Mouse (Mus musculus) spleen, postnatal 4 days (tissue): ENCODE measurements around the gene Defb25.
"Not testable (repeated sequence)": the region's sequence is repeated elsewhere in the genome, so short reads cannot be mapped to it uniquely, and the experiment has no call there.

Source experiments
- DNase-seq, 2 experiments: peaks; one replicate each; pipeline ENCODE4 v3.0.0; 2022; ENCODE audit warnings: low spot score in 2 of 2

The Defb25 gene

GRCm38 (mm10) chr2:152622953-152623352 lies at the start of gene Defb25:
Defb25 (minus strand) TSS chr2:152623053.
- no peak for DNase-seq

GRCm38 (mm10) chr2:152672166-152672565 lies 49.3 kb upstream of the Defb25 start:
- no peak for DNase-seq

- DNase-seq, result peak in 1 of 2 experiments; percentile 51
These were observed 48.8 kb upstream of the Defb25 start for GRCm38 (mm10) chr2:152671642-152671999.

DNA sequence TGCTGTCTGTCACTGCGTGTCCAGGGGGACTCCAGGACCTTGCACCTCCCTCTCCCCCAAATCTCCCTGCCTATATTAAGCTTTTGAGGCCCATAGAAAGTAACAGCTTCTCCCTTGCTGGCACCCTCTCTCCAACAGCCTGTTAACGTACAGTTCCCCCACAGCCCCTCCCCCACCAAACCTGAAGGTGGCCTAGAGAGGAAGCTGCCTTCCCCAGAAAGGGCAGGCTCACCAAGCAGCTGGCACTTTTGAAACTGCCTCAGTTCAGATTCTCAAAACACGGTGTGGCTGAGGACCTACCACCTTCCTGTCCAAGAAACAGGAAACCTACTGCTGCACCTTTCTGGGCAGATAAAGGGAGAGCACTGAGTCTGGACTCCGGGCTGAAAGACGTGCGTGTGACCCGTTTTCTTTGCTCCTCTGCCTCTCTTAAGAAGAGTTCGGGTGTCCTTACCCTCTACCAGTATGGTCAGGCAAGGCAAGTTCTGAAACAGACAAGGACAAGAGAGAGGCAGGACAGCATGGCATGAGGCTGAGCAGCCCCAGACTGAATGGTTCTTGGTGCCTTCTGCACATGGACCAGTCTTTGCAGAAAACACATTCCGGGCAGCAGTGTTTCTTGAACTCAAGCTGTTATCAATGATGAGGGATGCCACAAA lies 48.3 kb upstream of the Defb25 start:
- peak; percentile 70 to 84 for DNase-seq

DNA sequence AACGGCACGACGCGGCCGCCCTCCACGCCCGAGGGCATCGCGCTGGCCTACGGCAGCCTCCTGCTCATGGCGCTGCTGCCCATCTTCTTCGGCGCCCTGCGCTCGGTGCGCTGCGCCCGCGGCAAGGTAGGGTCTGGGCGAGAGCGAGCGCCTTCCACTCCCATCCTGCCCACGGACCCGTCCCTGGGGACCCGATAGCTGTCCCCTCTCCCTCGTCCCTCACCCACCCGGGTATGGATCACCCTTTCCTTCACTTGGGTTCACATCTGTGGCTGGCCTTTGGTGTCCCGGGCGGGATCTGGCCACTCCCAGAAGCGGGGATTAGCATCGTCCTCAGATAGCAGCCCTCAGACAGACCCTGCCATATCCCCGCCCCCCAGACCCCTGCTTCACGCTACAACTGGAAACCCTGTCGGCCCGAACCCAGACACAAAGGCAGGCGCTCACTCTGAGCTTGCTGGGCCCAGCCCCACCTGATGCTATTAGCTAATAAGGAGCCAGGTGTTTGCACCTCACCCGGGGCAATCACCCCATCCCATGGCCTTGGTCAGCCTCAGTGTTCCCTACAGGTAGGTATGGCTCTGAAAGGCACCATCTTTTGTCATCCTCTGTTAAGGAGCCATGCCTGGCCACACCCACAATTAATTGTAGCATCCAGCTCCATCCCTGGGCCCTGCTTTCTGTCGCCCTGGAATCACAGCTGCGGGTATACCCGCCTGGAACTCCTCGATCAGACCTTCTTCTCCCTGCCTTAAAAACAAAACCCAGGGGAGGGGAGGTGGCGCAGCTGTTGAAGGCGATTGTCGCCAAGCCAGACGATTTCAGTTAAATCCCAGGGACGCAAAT lies 47.0 kb upstream of the Defb25 start:
- DNase-seq, result peak in 1 of 2 experiments; percentile 20

DNA sequence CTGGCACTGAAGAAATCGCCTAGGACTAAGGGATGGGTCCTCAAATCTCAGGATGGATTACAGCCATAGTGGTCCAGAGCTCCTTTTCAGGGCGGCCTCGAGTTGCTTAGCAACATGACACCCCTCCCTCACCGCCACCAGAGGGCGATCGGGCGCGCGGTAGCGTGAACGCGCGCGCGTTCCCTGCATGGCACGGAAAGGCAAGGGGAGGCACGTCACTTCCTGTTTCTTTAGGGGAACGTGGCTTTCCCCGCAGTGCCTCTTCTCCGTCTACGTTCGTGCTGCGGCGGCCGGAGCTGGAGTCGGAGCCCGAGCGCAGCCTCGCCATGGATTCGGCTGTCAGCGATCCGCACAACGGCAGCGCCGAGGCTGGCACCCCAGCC lies 46.4 kb upstream of the Defb25 start, which contains the start of gene H13:
H13 (plus strand) TSS at position 206 of the 383 bp plus-strand sequence.
- peak; percentile 87 to 96 for DNase-seq

DNA sequence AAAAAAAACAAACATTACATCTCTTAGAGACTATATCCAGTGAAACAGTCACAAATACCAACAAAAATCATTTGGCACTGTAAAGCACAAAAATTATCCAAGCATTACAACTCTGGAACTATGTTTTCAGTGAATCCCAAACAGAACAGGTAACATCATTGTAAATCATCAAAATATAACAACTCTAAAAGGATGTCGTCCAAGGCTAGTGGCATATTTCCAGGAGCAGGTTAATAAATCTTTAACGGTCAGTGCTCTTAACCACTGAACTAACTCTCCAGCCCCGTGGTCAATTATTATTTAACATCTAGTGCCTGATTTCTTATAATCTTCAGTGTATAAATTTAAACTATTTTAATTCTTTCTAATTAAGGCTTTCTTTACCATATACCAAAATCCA lies 43.3 kb upstream of the Defb25 start:
- not testable (repeated sequence) for DNase-seq

DNA sequence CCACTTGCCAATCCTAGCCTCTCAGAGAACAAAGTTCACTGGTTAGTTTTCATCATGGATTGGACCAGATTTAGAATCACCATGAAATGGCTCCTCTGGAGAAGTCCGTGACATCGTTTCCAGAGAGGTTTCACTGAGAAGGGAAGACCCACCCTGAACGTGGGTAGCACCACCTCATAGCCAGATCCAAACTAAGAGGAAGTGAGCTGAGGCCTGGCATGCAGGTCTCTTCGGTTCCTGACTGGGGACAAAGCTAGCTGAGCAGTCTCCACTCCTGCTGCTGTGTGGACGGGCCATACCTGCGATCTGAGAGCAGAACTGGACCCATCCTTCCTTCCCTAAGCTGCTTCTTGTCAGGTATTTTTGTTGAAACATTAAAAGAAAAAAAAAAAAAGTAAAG lies 38.3 kb upstream of the Defb25 start:
- no peak for DNase-seq

- DNase-seq, result no peak
These were observed 34.5 kb upstream of the Defb25 start for GRCm38 (mm10) chr2:152657398-152657797.

DNA sequence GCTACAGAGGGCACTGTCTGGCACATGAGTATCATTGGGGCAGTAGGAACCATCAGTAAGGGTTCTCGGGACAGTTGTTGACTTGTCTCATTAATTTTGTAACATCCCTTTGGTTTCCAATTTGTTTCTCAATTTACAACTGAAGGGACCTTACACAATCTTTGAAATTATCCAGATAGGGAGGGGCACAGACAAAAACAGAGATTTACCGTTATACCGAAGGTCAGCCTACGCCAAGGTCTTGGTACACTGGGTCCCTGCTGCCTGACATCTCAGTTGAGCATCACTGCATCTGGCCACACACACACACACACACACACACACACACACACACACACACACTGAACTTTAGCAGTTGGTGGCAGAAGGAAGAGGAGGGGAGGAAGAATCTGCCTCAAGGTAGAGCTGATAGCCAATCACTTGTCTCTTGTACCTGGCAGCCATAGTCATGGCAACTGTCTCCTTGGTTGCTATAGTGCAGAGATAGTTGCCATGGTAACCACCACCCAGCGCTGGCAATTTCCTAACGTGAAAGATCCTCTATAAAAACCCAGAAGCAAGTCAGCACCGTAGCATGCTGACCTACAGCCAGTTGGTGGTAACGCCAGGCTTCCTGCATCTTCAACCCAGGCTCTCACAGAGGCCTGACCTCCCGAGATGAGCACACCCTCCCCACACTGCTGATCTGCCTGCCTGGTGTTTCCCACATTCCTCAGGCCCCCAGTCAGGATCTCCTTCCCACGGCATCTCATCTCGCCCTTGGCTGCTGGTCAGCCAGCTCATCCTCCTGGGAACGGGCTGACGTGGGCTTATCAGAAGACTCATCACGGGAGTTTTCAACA lies 31.2 kb upstream of the Defb25 start:
- DNase-seq, result no peak

DNA sequence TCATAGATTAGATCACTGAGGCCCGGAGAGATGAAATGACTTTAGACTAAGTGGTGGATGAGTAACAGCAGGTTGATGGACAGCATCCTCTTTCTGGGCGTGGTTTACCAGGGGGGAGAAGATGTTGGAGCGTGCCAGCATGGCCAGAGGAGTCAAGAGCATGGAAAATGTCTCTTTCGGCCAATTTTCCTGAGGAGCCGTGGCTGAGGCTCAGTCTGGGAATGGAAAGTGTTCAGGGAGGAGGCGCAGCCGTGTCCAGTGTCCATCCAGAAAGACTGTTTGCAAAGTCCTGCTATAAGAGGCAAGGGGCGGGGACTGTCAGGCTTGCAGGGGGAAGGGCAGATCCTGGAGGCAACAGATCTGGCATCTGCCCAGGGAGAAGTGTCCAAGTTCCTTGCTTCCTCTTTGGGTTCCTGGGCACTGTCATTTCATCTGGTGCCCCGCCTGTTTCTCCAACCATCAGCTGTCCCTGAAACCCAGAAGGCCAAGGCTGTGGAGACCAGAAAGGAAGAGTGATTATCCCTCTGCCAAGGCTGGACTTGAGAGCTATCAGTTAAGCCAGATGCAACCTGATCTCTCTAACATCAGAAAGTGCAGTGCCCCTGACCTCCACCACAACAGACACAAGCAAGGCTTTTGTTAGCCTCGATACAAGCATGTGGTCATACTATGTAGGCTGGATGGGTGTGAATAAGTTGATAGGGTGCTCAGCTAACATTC lies 30.2 kb upstream of the Defb25 start:
- DNase-seq, result no peak

GRCm38 (mm10) chr2:152639406-152640113 lies 16.7 kb upstream of the Defb25 start:
- no peak for DNase-seq

DNA sequence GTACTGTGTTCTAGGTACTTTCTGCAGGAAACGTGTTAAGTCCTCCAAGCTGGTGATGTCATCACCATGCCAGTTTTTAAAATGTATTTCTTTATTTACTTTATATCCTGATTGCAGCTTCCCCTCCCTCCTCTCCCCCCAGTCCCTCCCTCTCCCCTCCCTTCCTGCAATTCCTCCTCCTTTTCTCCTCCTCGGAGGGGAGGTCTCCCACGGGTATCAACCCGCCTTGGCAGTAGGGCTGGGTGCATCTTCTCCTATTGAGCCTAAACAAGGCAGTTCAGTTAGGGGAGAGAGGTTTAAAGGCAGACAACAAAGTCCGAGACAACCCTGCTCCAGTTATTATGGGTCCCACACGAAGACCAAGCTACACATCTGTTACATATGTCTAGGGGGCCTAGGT lies 16.0 kb upstream of the Defb25 start:
- no peak for DNase-seq

- DNase-seq, result no peak
These were observed 14.5 kb upstream of the Defb25 start for GRCm38 (mm10) chr2:152637381-152637780.

- DNase-seq, result no peak
These were observed 14.1 kb upstream of the Defb25 start for GRCm38 (mm10) chr2:152637006-152637322.

DNA sequence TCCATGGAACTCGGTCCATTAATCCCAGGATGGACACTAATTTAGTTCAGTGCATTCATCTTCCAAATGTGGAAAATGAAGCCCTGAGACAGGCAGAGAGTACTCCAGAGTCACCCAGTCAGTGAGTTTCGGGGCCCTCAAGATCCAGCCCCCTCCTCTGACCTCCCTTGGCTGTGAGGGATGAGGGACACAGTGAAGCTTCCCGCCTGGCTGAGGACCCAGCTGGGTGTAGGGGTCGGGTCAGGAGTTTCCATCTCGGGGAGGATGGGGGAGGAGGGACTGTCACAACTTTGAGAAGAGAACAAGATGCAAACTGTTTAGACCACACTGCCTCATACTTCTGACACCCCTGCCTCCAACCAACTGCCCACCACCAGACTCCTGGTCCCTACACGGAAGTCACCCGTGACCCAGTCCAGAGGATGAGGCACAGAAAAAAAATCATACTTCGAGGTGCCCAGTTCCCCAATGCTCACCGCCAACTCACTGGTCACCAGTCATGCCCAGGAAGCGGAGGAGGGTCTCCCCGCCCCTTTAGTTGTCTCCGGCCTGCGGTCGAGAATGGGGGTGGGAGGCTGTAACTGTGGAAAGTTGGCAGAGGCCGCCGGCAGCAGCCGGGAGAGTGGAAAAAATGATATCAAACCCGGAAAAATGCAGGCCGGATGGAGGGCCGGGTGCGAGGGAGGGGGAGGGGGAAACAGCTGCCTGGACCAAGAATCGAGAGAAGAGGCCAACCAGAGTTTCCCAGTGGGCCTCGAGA lies 13.6 kb upstream of the Defb25 start:
- peak in 1 of 2 experiments; percentile 24 for DNase-seq

GRCm38 (mm10) chr2:152634311-152634710 lies 11.5 kb upstream of the Defb25 start:
- DNase-seq, result no peak

DNA sequence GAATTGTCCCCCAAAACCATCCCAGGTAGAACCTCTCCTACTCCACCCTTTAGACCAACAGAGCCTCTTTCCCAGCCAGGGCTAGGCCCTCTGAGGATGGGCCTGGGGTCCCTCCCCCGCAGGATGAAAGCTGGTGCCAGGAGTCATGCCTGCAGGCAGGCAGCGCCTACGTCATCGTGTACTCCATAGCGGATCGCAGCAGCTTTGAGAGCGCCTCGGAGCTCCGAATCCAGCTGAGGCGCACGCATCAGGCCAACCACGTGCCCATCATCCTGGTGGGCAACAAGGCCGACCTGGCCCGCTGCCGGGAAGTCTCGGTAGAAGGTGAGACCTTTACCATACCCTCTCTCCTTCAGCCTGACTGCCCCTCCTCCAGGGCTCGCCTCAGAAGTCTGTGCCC lies 10.5 kb upstream of the Defb25 start:
- DNase-seq, result no peak

- no peak for DNase-seq
These were observed 7.1 kb upstream of the Defb25 start for GRCm38 (mm10) chr2:152629904-152630303.

- no peak for DNase-seq
These were observed 6.4 kb upstream of the Defb25 start for GRCm38 (mm10) chr2:152629239-152629638.
